Mouse (Mus musculus) liver, embryonic 16.5 days (tissue): ENCODE data around the gene Cdh15. TPM values are rescaled to one million over a fixed set of nuclear protein-coding genes. Genes with fewer than 3 reads are reported as not detected.

Experiments used
- ATAC-seq: fragments of 200-750 bp; cut with Nextera tagmentation; 2 replicates; pipeline ENCODE4 v1.8.0; 2017; ENCODE audit warnings: low read depth, mild to moderate bottlenecking, moderate number of reproducible peaks, moderate library complexity
- H3K27ac ChIP-seq: fragments of 300-500 bp; sonication (generic); 2 replicates; pipeline ENCODE4 v1.5.1; 2014; ENCODE audit warnings: mild to moderate bottlenecking, low read length
- H3K27me3 ChIP-seq: fragments of 300-500 bp; sonication (generic); 2 replicates; pipeline ENCODE4 v1.6.1; 2014; ENCODE audit warnings: low read depth, low read length, mixed read lengths; ENCODE audit not compliant: control insufficient read depth, insufficient read depth
- H3K36me3 ChIP-seq: fragments of 300-500 bp; sonication (generic); 2 replicates; pipeline ENCODE4 v1.6.1; 2014; ENCODE audit warnings: mild to moderate bottlenecking; ENCODE audit not compliant: control insufficient read depth, insufficient read depth
- H3K4me1 ChIP-seq: fragments of 300-500 bp; sonication (generic); 2 replicates; pipeline ENCODE4 v1.6.1; 2014; ENCODE audit warnings: low read depth, low read length, mixed read lengths; ENCODE audit not compliant: control insufficient read depth
- H3K4me2 ChIP-seq: fragments of 300-500 bp; sonication (generic); 2 replicates; pipeline ENCODE4 v1.6.1; 2014; ENCODE audit warnings: low read depth, low read length, mixed read lengths
- H3K4me3 ChIP-seq: fragments of 300-500 bp; sonication (generic); 2 replicates; pipeline ENCODE4 v1.5.1; 2014; ENCODE audit warnings: low read depth, mild to moderate bottlenecking, low read length
- H3K9ac ChIP-seq: fragments of 300-500 bp; sonication (generic); 2 replicates; pipeline ENCODE4 v1.6.1; 2014; ENCODE audit warnings: low read depth, low read length
- H3K9me3 ChIP-seq: fragments of 300-500 bp; sonication (generic); replicated peaks from 2 replicates; pipeline ENCODE4 v1.6.1; 2016; ENCODE audit warnings: low read length; ENCODE audit not compliant: control insufficient read depth
- WGBS: fragments of 180-500 bp; shearing (Covaris S2); extraction: QIAGEN DNeasy Blood & Tissue Kit; methylation state at CpG from one replicate; pipeline ENCODE4 v1.1.7; 2014; ENCODE audit not compliant: insufficient replicate concordance; 5-methylcytosine and 5-hydroxymethylcytosine counted together
- polyA plus RNA-seq: library from polyadenylated mRNA; unstranded; fragments of >200 nt; fragmentation: Nextera tagmentation; extraction: Ambion mirVana; gene quantifications from 2 replicates; pipeline ENCODE4 v1.2.1, GENCODE M21; 2015

Gene Cdh15
- polyA plus RNA-seq, 1 experiment from 2014 or later = 0.38 TPM

DNA sequence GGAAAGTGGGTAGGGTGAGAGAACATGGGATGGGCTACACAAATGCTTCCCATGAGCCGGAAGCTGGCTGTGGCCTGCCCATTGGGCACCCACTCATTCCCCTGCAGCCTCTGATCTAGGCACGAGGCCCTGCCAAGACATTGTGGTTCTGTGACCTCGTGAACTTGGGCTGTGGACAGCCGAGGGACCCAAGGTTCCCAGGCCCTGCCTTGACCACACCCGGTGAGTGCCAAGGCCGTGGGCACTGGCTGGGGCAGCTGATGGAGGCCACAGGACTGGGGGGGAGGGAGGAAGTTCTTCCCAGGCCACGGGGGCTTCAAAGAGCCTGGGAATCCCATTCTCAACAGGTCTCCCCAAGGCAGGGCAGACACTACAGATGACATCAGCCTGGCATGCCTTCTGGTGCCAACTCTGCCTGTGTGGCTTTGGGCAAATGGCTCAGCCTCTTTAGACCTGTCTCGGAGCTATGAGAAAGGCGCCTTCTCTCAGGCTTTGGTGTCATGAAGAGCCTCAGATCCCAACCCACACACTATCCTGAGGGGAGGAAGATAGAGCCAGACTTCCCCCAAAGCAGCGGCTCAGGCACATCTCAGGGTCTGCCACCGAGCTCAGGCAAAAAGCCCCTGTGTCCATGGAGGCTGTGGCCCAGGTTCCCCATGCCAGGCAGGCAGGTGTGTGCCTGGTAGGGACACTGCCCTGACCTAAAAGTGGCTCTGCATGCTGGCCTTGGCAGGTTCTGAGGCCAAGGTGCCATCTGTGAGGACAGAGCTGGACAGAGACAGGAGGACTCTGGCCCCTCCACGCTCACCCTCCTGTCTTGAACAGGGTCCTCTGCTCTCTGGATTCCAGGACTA is 4.2 kb downstream of the Cdh15 start:
- Histone ChIP-seq H3K4me2 (no peak overlapping the region), H3K4me3 (no peak overlapping the region), H3K27ac (no peak overlapping the region), H3K9ac (no peak overlapping the region), H3K36me3 (no peaks in the 10 kb centered on the region), H3K4me1 (peaks cover 3% of the 10 kb centered on the region; the same call in 1 of the 2 replicates), H3K27me3 (peaks cover 12% of the 10 kb centered on the region; the same call in 1 of the 2 replicates), H3K9me3 (no peaks in the 10 kb centered on the region)
- no peak for ATAC-seq
- WGBS = 53% methylated on average over 12 of the region's 12 CpGs

- H3K4me3 ChIP-seq = no peak overlapping the region
- H3K9me3 ChIP-seq = no peaks in the 10 kb centered on the region
- no peaks in the 10 kb centered on the region for H3K36me3 ChIP-seq
- no peak overlapping the region for H3K9ac ChIP-seq
- H3K4me1 ChIP-seq = peaks cover 3% of the 10 kb centered on the region; the same call in 1 of the 2 replicates
- WGBS = 20% methylated on average over 1 of the region's 1 CpGs
- no peak overlapping the region for H3K27ac ChIP-seq
- no peak for ATAC-seq
- peaks cover 12% of the 10 kb centered on the region; the same call in 1 of the 2 replicates for H3K27me3 ChIP-seq
- no peak overlapping the region for H3K4me2 ChIP-seq
These were observed 4.8 kb downstream of the Cdh15 start for GRCm38 (mm10) chr8:122852546-122852905.

- Histone ChIP-seq H3K27me3 (peaks cover 10% of the 10 kb centered on the region; the same call in 1 of the 2 replicates), H3K9me3 (no peaks in the 10 kb centered on the region), H3K4me3 (no peak overlapping the region), H3K9ac (no peak overlapping the region), H3K36me3 (no peaks in the 10 kb centered on the region), H3K4me2 (no peak overlapping the region), H3K4me1 (peaks cover 1% of the 10 kb centered on the region; the same call in 1 of the 2 replicates), H3K27ac (no peak overlapping the region)
- ATAC-seq = no peak
- WGBS = 37% methylated on average over 11 of the region's 11 CpGs
These were observed 5.6 kb downstream of the Cdh15 start for GRCm38 (mm10) chr8:122853340-122853771.

DNA sequence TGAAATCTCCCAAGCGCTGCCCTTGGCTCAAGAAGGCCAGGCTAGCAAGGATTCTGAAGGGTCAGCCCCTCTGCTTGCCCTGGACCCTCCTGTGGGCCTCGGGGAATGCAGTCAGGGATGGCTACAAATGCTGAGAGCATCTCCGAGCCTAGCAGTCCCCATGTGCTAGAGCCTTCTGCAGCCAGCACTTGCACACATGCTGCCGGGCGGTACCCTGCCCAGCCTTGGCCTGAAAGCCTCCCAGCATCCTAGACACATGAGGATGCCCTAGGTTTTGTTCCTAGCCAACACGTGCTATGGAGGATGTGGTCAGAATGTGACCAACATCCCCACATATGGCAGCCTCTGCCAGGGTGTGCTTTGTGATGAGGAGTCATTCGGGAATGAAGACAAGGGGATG is 6.6 kb downstream of the Cdh15 start:
- Histone ChIP-seq H3K4me1 (no peaks in the 10 kb centered on the region), H3K4me3 (no peak overlapping the region), H3K27ac (no peak overlapping the region), H3K36me3 (no peaks in the 10 kb centered on the region), H3K9me3 (no peaks in the 10 kb centered on the region), H3K4me2 (no peak overlapping the region), H3K9ac (no peak overlapping the region), H3K27me3 (peaks cover 3% of the 10 kb centered on the region; the same call in 1 of the 2 replicates)
- no peak for ATAC-seq
- WGBS = 49% methylated on average over 7 of the region's 7 CpGs

- WGBS = 63% methylated on average over 4 of the region's 4 CpGs
- Histone ChIP-seq H3K36me3 (no peaks in the 10 kb centered on the region), H3K4me3 (no peak overlapping the region), H3K27me3 (peaks cover 3% of the 10 kb centered on the region; the same call in 1 of the 2 replicates), H3K9me3 (no peaks in the 10 kb centered on the region), H3K27ac (no peak overlapping the region), H3K9ac (no peak overlapping the region), H3K4me1 (peaks cover 3% of the 10 kb centered on the region), H3K4me2 (no peak overlapping the region)
- no peak for ATAC-seq
These were observed 7.4 kb downstream of the Cdh15 start for GRCm38 (mm10) chr8:122855123-122855522.

DNA sequence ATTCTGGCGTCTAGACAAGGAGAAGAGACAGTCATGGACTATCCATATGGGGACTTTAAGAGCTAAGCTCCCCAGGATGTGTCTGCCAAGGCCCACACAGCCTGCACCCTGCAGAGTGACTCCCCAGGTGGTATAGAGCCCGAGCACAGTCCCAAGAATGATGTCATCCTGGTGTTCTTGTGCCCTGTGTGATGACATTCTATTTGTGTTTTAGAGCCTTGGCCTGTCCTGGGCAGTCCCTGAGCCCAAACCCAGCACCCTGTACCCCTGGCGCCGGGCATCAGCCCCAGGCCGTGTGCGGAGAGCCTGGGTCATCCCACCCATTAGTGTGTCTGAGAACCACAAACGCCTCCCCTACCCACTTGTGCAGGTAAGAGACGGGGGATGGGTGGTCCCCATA is 8.5 kb downstream of the Cdh15 start:
- Histone ChIP-seq H3K36me3 (no peaks in the 10 kb centered on the region), H3K27ac (no peak overlapping the region), H3K4me2 (no peak overlapping the region), H3K9me3 (no peaks in the 10 kb centered on the region), H3K4me1 (peaks cover 3% of the 10 kb centered on the region), H3K9ac (no peak overlapping the region), H3K27me3 (peaks cover 3% of the 10 kb centered on the region), H3K4me3 (no peak overlapping the region)
- ATAC-seq = no peak
- WGBS = 61% methylated on average over 8 of the region's 8 CpGs

DNA sequence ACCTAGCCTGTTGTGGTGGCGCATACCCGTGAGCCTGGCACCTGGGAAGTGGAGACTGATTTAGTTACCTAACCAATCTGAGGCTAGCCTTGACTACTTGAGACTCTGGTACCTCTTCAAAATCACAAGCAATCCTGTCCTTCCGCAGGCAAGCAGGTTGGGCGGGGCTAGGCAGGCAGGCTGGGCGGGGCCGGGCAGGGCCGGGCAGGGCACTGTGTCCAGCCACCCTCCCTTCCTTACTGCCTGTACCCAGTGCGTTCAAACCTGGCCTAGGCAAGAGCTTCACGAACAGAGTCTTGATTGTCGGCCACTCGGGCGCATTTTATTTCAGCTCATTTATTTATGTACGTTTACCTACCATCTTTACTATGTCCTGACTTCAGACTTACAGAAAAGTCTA is 12.1 kb downstream of the Cdh15 start:
- H3K4me2 ChIP-seq = no peak overlapping the region
- peaks cover 8% of the 10 kb centered on the region for H3K27me3 ChIP-seq
- no peak overlapping the region for H3K9ac ChIP-seq
- no peaks in the 10 kb centered on the region for H3K36me3 ChIP-seq
- H3K4me3 ChIP-seq = no peak overlapping the region
- H3K4me1 ChIP-seq = peaks cover 3% of the 10 kb centered on the region
- H3K27ac ChIP-seq = no peak overlapping the region
- 38% methylated on average over 13 of the region's 13 CpGs for WGBS
- no peaks in the 10 kb centered on the region for H3K9me3 ChIP-seq
- no peak for ATAC-seq

DNA sequence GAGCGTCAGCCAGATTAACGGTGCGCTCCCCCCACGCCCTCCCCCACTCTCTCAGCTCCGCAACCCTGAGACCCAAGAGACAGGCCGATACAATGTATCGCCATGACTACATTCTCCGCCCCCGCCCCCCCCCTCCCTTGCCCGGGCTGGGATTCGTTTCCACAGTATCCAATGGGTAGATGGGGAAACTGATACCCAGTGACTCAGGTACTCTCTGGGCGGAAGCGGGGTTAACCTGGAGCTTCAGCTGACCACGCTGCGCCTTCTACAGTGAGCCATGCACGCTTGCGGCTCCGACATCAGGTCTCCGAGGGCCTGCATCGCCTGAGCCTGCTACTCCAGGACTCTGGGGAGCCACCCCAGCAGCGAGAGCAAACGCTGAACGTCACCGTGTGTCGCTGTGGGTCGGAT is 17.0 kb downstream of the Cdh15 start:
- Histone ChIP-seq H3K9ac (no peak overlapping the region), H3K4me3 (no peak overlapping the region), H3K36me3 (no peaks in the 10 kb centered on the region), H3K27ac (no peak overlapping the region), H3K4me1 (peaks cover 2% of the 10 kb centered on the region), H3K4me2 (no peak overlapping the region), H3K27me3 (peaks cover 13% of the 10 kb centered on the region), H3K9me3 (no peaks in the 10 kb centered on the region)
- WGBS = 55% methylated on average over 26 of the region's 26 CpGs
- ATAC-seq = no peak

DNA sequence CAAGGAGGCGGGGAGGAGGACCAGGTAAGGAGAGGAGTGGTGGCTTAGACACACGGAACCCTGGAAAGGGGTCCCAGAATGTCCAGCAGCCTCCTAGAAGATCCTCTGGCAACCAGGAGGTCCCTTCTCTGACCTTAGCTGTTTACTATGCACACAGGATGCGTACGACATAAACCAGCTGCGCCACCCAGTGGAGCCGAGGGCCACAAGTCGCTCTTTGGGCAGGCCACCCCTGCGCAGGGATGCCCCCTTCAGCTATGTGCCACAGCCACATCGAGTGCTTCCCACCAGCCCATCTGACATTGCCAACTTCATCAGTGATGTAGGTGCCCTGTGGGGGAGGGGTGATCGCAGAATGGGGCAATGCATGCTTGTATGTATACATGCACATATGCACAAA is 17.7 kb downstream of the Cdh15 start:
- WGBS = 40% methylated on average over 10 of the region's 10 CpGs
- ATAC-seq = no peak
- no peaks in the 10 kb centered on the region for H3K9me3 ChIP-seq
- no peak overlapping the region for H3K4me2 ChIP-seq
- no peak overlapping the region for H3K27ac ChIP-seq
- H3K27me3 ChIP-seq = peaks cover 13% of the 10 kb centered on the region
- H3K4me3 ChIP-seq = no peak overlapping the region
- H3K9ac ChIP-seq = no peak overlapping the region
- peaks cover 2% of the 10 kb centered on the region for H3K4me1 ChIP-seq
- H3K36me3 ChIP-seq = no peaks in the 10 kb centered on the region
